Mouse (Mus musculus) spleen, postnatal 36 days (tissue): ENCODE results near the gene Fhl3.
"Not testable (repeated sequence)": the region's sequence is repeated elsewhere in the genome, so short reads cannot be mapped to it uniquely, and the experiment has no call there.

Source experiments
- DNase-seq, 2 experiments: peaks; one replicate each; pipeline ENCODE4 v3.0.0; 2022; ENCODE audit warnings: low spot score in 2 of 2, mixed read lengths in 1 of 2

The Fhl3 gene

GRCm38 (mm10) chr4:124708518-124709477 lies 8.3 kb downstream of the Fhl3 start:
- peak; percentile 86 to 89 for DNase-seq

GRCm38 (mm10) chr4:124709961-124710446 lies 9.5 kb downstream of the Fhl3 start:
- DNase-seq = peak; percentile 64 to 65

- DNase-seq = peak; percentile 47 to 61
Measured at GRCm38 (mm10) chr4:124710776-124711291, 10.3 kb downstream of the Fhl3 start.

GRCm38 (mm10) chr4:124712618-124713017 lies 12.1 kb downstream of the Fhl3 start:
- DNase-seq = no peak

- not testable (repeated sequence) for DNase-seq
Measured at GRCm38 (mm10) chr4:124713850-124714249, 13.3 kb downstream of the Fhl3 start.

GRCm38 (mm10) chr4:124714545-124715481 lies 14.3 kb downstream of the Fhl3 start, which contains the start of gene Sf3a3:
Gene Sf3a3, plus strand, starts transcription at chr4:124714776.
- peak; percentile 94 for DNase-seq

GRCm38 (mm10) chr4:124719101-124719500 lies 18.6 kb downstream of the Fhl3 start:
- DNase-seq = no peak

GRCm38 (mm10) chr4:124726121-124726520 lies 25.6 kb downstream of the Fhl3 start:
- no peak for DNase-seq

GRCm38 (mm10) chr4:124736952-124737351 lies 36.5 kb downstream of the Fhl3 start:
- DNase-seq = no peak

GRCm38 (mm10) chr4:124737486-124737885 lies 37.0 kb downstream of the Fhl3 start:
- DNase-seq = no peak

GRCm38 (mm10) chr4:124738013-124738412 lies 37.5 kb downstream of the Fhl3 start:
- DNase-seq = no peak

GRCm38 (mm10) chr4:124738783-124739182 lies 38.3 kb downstream of the Fhl3 start:
- no peak for DNase-seq

GRCm38 (mm10) chr4:124741376-124742343 lies 41.2 kb downstream of the Fhl3 start, which contains the start of gene Inpp5b:
Gene Inpp5b, plus strand, starts transcription at chr4:124741850.
- DNase-seq = peak; percentile 83 to 84

GRCm38 (mm10) chr4:124742839-124743238 lies 42.3 kb downstream of the Fhl3 start:
- DNase-seq = no peak

GRCm38 (mm10) chr4:124746577-124746976 lies 46.1 kb downstream of the Fhl3 start:
- DNase-seq = no peak

GRCm38 (mm10) chr4:124747851-124748250 lies 47.4 kb downstream of the Fhl3 start:
- no peak for DNase-seq

GRCm38 (mm10) chr4:124751300-124752250 lies 51.1 kb downstream of the Fhl3 start:
- DNase-seq = peak; percentile 98

GRCm38 (mm10) chr4:124752281-124753199 lies 52.0 kb downstream of the Fhl3 start:
- DNase-seq = peak; percentile 48 to 66
